In genomic region chrX:166673404-166673803, GRCm38 (mm10) we compare ENCODE assay signal across 16 mouse cellular contexts.
"Had no signal": no experiment of that assay in that cellular context is flagged by ENCODE, and none has a peak within 500 bp of the region (broad histone marks: within the 10 kb centered on the region; RNA-seq: fewer than 3 reads in every experiment).

No protein-coding gene starts in this region.

- DNase-seq: kidney, adult 11 months; kidney, postnatal 10 days; kidney, postnatal 4 days; liver; liver, embryonic 13.5 days; liver, postnatal 0 days; midbrain, embryonic 14.5 days; retina, postnatal 1 day; right cerebral cortex, postnatal 25 days; thymus, postnatal 36 days had no signal

- H3K9ac ChIP-seq: limb, embryonic 12.5 days; liver, embryonic 13.5 days; liver, postnatal 0 days; lung, embryonic 15.5 days; neural tube, embryonic 12.5 days had no signal

- H3K4me3 ChIP-seq: layer of hippocampus, adult 2 months; limb, embryonic 12.5 days; liver, embryonic 13.5 days; lung, embryonic 15.5 days; midbrain, embryonic 10.5 days; neural tube, embryonic 12.5 days had no signal

- H3K4me1 ChIP-seq: limb, embryonic 12.5 days; liver, embryonic 13.5 days; lung, embryonic 15.5 days; midbrain, embryonic 10.5 days; neural tube, embryonic 12.5 days had no signal

- H3K27ac ChIP-seq: layer of hippocampus, adult 2 months; limb, embryonic 12.5 days; liver, embryonic 13.5 days; lung, embryonic 15.5 days; midbrain, embryonic 10.5 days; neural tube, embryonic 12.5 days; stomach, postnatal 0 days had no signal

- H3K36me3 ChIP-seq: limb, embryonic 12.5 days; liver, embryonic 13.5 days; lung, embryonic 15.5 days; midbrain, embryonic 10.5 days; neural tube, embryonic 12.5 days had no signal
